Mouse (Mus musculus) lung, postnatal 0 days (tissue): ENCODE results near the gene Clca3a1.

Experiments
- CTCF ChIP-seq: IDR thresholded peaks from 2 replicates; pipeline ENCODE4 v1.5.1; 2016; ENCODE audit warnings: antibody characterized with exemption, mild to moderate bottlenecking
- EP300 ChIP-seq: IDR thresholded peaks from 2 replicates; pipeline ENCODE4 v1.6.1; 2016; ENCODE audit warnings: antibody characterized with exemption, mild to moderate bottlenecking, control low read depth

DNA sequence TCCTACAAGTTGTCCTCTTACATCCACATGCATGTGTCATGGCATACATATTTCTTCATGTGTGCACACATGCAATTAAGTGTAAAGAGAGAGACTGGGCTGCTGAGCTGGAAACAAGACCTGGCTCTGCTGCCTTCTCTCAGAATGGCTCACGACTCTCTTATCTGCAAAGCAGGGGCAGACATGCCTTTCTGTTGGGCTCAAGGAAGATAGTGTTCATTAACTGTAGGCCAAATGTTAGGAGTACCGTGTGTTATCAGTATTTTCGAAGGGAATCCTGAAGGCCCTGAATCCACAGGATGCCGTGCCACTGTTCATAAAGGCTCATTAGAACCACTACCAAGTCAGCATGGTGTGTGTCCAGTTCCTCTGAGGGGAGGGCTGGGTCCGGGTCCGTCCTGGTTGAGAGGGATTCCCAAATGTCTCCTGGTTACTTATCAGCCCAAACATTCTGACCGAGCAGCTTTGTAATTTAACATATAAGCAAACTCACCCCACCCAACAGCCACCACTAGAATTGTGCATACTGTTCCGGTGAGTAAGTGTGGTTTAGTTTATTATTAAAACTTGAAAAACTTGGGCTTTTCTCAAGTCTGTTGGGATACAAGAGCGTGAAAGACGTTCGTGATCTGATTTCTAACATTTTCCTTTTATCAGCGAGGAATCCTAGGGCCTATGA is 77.5 kb downstream of the Clca3a1 start:
- TF ChIP-seq CTCF (no peak), EP300 (no peak)
